Mouse (Mus musculus) liver, postnatal 0 days (tissue): ENCODE measurements at regions not wholly inside any gene's neighbourhood (a gene's known extent, or its start where the extent isn't known, plus 50 kb on each side); places are given as distances from the start of the nearest gene placed in this dataset.

Source experiments
- ATAC-seq: fragments of 200-750 bp; cut with Nextera tagmentation; 2 replicates; pipeline ENCODE4 v1.8.0; 2017; ENCODE audit warnings: mild to moderate bottlenecking, moderate library complexity
- DNase-seq: peaks from one replicate; pipeline ENCODE4 v3.0.0-alpha.2; 2016
- H3K27ac ChIP-seq: fragments of 300-500 bp; sonication (generic); 2 replicates; pipeline ENCODE4 v1.5.1; 2014; ENCODE audit warnings: antibody characterized with exemption, moderate library complexity, mild to moderate bottlenecking, low read depth
- H3K27me3 ChIP-seq: fragments of 300-500 bp; sonication (generic); 2 replicates; pipeline ENCODE4 v1.6.1; 2014; ENCODE audit warnings: low read length, control low read depth, mixed read lengths; ENCODE audit not compliant: insufficient read depth
- H3K36me3 ChIP-seq: fragments of 300-500 bp; sonication (generic); replicated peaks from 2 replicates; pipeline ENCODE4 v1.6.1; 2014; ENCODE audit warnings: mild to moderate bottlenecking, control low read depth, low read length, moderate library complexity, mixed read lengths; ENCODE audit not compliant: insufficient read depth
- H3K4me1 ChIP-seq: fragments of 300-500 bp; sonication (generic); 2 replicates; pipeline ENCODE4 v1.6.1; 2014; ENCODE audit warnings: antibody characterized with exemption, mild to moderate bottlenecking, control low read depth; ENCODE audit not compliant: insufficient read depth
- H3K4me2 ChIP-seq: fragments of 300-500 bp; sonication (generic); 2 replicates; pipeline ENCODE4 v1.6.1; 2014; ENCODE audit warnings: low read depth, mild to moderate bottlenecking, low read length, moderate library complexity, mixed read lengths
- H3K4me3 ChIP-seq: fragments of 300-500 bp; sonication (generic); 2 replicates; pipeline ENCODE4 v1.5.1; 2014; ENCODE audit warnings: low read depth, low read length
- H3K9ac ChIP-seq: fragments of 300-500 bp; sonication (generic); replicated peaks from 2 replicates; pipeline ENCODE4 v1.6.1; 2014; ENCODE audit warnings: mild to moderate bottlenecking, moderate library complexity
- H3K9me3 ChIP-seq: fragments of 300-500 bp; sonication (generic); 2 replicates; pipeline ENCODE4 v1.6.1; 2016; ENCODE audit warnings: mild to moderate bottlenecking, control low read depth, low read length, mixed read lengths
- CTCF ChIP-seq: sonication (generic); IDR thresholded peaks from 2 replicates; pipeline ENCODE4 v1.5.1; 2016; ENCODE audit warnings: antibody characterized with exemption, low read depth
- EP300 ChIP-seq: IDR thresholded peaks from 2 replicates; pipeline ENCODE4 v1.6.1; 2016; ENCODE audit warnings: antibody characterized with exemption, low read depth, mild to moderate bottlenecking
- WGBS: fragments of 180-500 bp; shearing (Covaris S2); extraction: QIAGEN DNeasy Blood & Tissue Kit; methylation state at CpG from one replicate; pipeline ENCODE4 v1.1.7; 2014; ENCODE audit not compliant: insufficient replicate concordance; 5-methylcytosine and 5-hydroxymethylcytosine counted together

DNA sequence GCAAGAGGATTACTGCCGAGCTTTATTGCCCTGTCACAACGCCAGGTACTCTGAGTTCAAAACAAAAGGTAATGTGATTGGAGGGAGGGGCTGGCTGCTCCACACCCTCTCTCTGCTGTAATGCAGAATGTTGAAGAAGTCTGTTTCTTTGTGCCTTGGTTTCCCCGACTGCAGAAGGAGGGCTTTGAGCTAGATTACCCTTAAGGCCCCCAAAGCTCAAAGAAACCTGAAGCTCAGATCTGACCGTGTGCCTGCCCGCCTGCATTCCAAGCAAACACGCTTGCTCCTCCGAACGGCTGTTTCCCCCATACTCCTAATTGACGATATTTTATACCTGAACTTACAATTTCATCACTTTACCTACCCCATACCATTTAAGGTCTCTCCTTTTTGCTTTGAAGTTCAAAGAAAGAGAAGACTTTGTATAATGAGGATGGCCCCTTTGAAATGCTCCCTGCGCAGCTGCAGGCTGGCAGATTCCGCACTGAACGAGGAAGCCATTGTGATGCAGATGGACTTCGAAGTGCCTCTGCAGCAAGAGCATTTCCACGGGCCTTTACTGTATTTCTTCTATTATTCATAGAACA, 146.6 kb downstream of the Gm19935 start:
- H3K4me2 ChIP-seq: no peak overlapping the region
- no peak overlapping the region for H3K9ac ChIP-seq
- no peak for ATAC-seq
- H3K9me3 ChIP-seq: no peaks in the 10 kb centered on the region
- DNase-seq: no peak
- no peaks in the 10 kb centered on the region for H3K27me3 ChIP-seq
- no peaks in the 10 kb centered on the region for H3K4me1 ChIP-seq
- H3K36me3 ChIP-seq: no peaks in the 10 kb centered on the region
- 6% methylated on average over 14 of the region's 14 CpGs for WGBS
- H3K4me3 ChIP-seq: no peak overlapping the region
- H3K27ac ChIP-seq: no peak overlapping the region
- TF ChIP-seq EP300 (no peak), CTCF (no peak)

DNA sequence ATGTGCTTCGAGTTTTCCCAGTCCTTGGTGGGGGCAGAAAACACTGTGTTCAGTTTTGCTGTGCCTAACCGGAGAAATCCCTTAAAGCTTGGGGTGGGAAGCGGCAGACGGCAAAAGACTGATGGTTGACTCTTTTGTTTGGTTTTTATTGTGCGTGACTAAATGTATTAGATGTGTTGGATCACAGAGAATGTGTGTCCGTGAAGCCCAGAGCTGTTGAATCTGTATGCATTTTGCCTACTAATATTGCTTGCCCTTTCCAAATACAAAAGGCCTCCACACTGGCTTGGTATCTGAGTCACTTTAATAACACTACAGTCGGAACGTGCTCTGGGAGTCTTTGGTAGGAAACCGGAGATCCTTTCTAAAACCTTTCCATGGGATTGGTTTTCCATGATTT, 147.8 kb downstream of the Gm19935 start:
- no peaks in the 10 kb centered on the region for H3K4me1 ChIP-seq
- 71% methylated on average over 9 of the region's 9 CpGs for WGBS

DNA sequence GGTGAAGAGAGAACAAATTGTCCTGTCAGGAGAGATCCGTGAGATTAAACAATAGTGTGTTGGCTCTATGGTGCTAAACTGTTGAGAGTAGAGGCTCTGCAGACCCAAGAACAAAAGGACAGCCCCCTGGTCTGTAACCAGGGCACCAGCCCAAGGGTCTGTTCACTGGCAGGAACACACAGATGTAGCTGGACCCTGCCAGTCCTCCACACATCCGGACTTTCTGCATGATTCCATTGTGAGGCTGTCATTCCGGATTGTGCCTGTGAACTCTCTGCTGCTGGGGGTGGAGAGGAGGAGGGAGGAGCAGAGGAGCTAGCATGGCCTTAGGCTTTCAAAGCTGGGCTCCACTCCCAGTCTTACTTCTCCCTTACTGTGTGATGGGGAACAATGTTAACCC, 158.1 kb downstream of the Gm19935 start:
- 30% methylated on average over 3 of the region's 3 CpGs for WGBS
- Histone ChIP-seq H3K9ac (no peak overlapping the region), H3K36me3 (no peaks in the 10 kb centered on the region), H3K27me3 (no peaks in the 10 kb centered on the region), H3K4me1 (no peaks in the 10 kb centered on the region), H3K27ac (no peak overlapping the region), H3K9me3 (peaks cover 2% of the 10 kb centered on the region), H3K4me2 (no peak overlapping the region), H3K4me3 (no peak overlapping the region)
- no peak for DNase-seq
- TF ChIP-seq CTCF (no peak), EP300 (no peak)
- ATAC-seq: no peak

More for the DNA sequence above, 147.8 kb downstream of the Gm19935 start:
- H3K36me3 ChIP-seq: no peaks in the 10 kb centered on the region
- TF ChIP-seq CTCF (no peak), EP300 (no peak)
- no peaks in the 10 kb centered on the region for H3K9me3 ChIP-seq
- no peaks in the 10 kb centered on the region for H3K27me3 ChIP-seq
- no peak overlapping the region for H3K4me2 ChIP-seq
- no peak overlapping the region for H3K27ac ChIP-seq
- ATAC-seq (no peak), DNase-seq (no peak)
- no peak overlapping the region for H3K9ac ChIP-seq
- no peak overlapping the region for H3K4me3 ChIP-seq

DNA sequence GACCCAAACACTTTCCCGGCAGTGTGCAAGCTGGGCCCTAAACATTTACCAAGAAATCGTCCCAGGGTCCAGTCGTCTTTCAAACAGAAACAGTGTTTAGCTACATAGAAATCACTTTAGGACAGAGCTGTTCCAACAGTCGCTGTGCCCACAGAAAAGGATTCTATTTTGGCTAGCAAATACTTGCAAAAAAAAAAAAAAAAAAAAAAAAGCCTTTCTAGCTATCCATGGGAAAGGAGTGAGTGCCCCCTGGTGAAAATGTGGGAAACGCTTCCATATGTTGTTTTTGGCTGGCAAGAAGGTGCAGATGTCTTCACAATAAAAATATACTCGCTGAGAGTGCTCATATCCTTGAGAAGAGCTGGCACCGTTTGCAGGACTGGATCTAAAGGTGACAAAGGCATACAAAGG, 159.5 kb downstream of the Gm19935 start:
- H3K9me3 ChIP-seq: peaks cover 2% of the 10 kb centered on the region
- TF ChIP-seq EP300: no peak
- TF ChIP-seq CTCF: peak; percentile 33
- DNase-seq: no peak
- no peaks in the 10 kb centered on the region for H3K4me1 ChIP-seq
- H3K27me3 ChIP-seq: no peaks in the 10 kb centered on the region
- no peak overlapping the region for H3K27ac ChIP-seq
- no peak overlapping the region for H3K4me2 ChIP-seq
- ATAC-seq: no peak
- no peak overlapping the region for H3K4me3 ChIP-seq
- 44% methylated on average over 7 of the region's 7 CpGs for WGBS
- H3K36me3 ChIP-seq: no peaks in the 10 kb centered on the region
- no peak overlapping the region for H3K9ac ChIP-seq

DNA sequence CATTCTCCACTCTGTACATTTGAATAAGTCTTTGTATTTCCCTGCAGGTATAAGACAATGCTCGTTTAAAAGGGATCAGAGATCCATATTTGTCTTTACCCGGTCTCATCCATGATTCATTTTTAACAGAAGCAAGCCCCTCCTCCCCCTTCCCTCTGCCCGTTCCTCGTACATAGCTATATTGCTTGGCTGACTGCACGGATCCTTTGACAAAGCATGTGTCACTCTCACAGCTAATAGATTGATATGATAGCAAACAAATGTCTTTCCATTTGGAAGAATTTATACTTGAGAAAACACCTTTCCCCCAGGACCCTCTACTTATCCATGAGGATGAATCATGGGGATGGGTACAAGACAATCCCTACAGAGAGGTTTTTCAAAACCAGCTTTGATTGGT, 160.1 kb downstream of the Gm19935 start:
- TF ChIP-seq CTCF (no peak), EP300 (no peak)
- ATAC-seq (no peak), DNase-seq (no peak)
- Histone ChIP-seq H3K9ac (no peak overlapping the region), H3K4me1 (no peaks in the 10 kb centered on the region), H3K9me3 (peaks cover 2% of the 10 kb centered on the region; the same call in 1 of the 2 replicates), H3K27me3 (no peaks in the 10 kb centered on the region), H3K27ac (no peak overlapping the region), H3K36me3 (no peaks in the 10 kb centered on the region), H3K4me3 (no peak overlapping the region), H3K4me2 (no peak overlapping the region)
- 75% methylated on average over 5 of the region's 5 CpGs for WGBS

DNA sequence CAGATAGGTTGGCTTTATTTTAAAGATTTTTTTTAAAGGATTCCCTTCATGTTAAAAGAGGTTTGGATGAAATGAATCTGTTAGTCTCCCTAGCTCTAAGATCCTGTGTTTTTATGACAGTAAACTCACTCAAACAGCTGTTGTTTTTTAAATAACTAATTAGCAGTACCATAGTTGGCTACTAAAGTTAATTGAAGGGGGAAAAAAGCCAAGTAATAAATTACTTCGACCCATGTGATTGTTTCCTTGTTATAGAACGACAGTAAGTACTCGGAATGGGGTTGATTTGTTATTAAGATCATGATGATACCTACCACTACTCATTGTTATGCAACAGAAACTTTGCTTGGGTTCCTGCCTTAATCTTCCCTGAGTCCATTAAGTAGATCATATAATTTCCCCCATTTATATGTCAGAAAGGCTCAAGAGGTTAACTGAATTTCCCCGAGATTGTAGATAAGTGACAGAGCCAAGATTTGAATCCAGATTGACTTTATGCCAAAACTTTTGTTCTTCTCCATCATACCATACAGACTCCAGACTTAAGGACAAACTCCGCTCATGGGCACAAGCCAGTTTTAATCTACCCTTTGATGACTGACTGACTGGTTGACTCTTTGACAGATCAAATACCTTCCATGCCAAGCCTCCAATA, 160.6 kb downstream of the Gm19935 start:
- no peak overlapping the region for H3K9ac ChIP-seq
- H3K27ac ChIP-seq: no peak overlapping the region
- no peak overlapping the region for H3K4me2 ChIP-seq
- no peak for DNase-seq
- H3K27me3 ChIP-seq: no peaks in the 10 kb centered on the region
- H3K9me3 ChIP-seq: no peaks in the 10 kb centered on the region
- H3K36me3 ChIP-seq: no peaks in the 10 kb centered on the region
- no peak for ATAC-seq
- H3K4me3 ChIP-seq: no peak overlapping the region
- TF ChIP-seq CTCF: no peak
- TF ChIP-seq EP300: no peak
- no peaks in the 10 kb centered on the region for H3K4me1 ChIP-seq
- 74% methylated on average over 5 of the region's 5 CpGs for WGBS
